Mouse (Mus musculus) forebrain, embryonic 15.5 days (tissue): ENCODE results near the gene Tjp3. TPM values are rescaled to one million over a fixed set of nuclear protein-coding genes. Genes with fewer than 3 reads are reported as not detected.

Source experiments
- ATAC-seq: fragments of 200-750 bp; cut with Nextera tagmentation; replicated peaks from 2 replicates; pipeline ENCODE4 v1.8.0; 2017; ENCODE audit warnings: mild to moderate bottlenecking, moderate TSS enrichment, moderate library complexity
- H3K27ac ChIP-seq: fragments of 300-500 bp; sonication (generic); replicated peaks from 2 replicates; pipeline ENCODE4 v1.5.1; 2015; ENCODE audit warnings: mild to moderate bottlenecking, inconsistent platforms
- H3K27me3 ChIP-seq: fragments of 300-500 bp; sonication (generic); 2 replicates; pipeline ENCODE4 v1.6.1; 2015; ENCODE audit warnings: inconsistent platforms
- H3K36me3 ChIP-seq: fragments of 300-500 bp; sonication (generic); 2 replicates; pipeline ENCODE4 v1.6.1; 2015; ENCODE audit warnings: mild to moderate bottlenecking, inconsistent platforms
- H3K4me1 ChIP-seq: fragments of 300-500 bp; sonication (generic); 2 replicates; pipeline ENCODE4 v1.6.1; 2015; ENCODE audit warnings: inconsistent platforms
- H3K4me2 ChIP-seq: fragments of 300-500 bp; sonication (generic); replicated peaks from 2 replicates; pipeline ENCODE4 v1.6.1; 2015; ENCODE audit warnings: mild to moderate bottlenecking, inconsistent platforms
- H3K4me3 ChIP-seq: fragments of 300-500 bp; sonication (generic); 2 replicates; pipeline ENCODE4 v1.5.1; 2015; ENCODE audit warnings: mild to moderate bottlenecking, inconsistent platforms
- H3K9ac ChIP-seq: fragments of 300-500 bp; sonication (generic); replicated peaks from 2 replicates; pipeline ENCODE4 v1.6.1; 2015; ENCODE audit warnings: mild to moderate bottlenecking, inconsistent platforms
- H3K9me3 ChIP-seq: fragments of 300-500 bp; sonication (generic); 2 replicates; pipeline ENCODE4 v1.6.1; 2016; ENCODE audit warnings: inconsistent platforms
- WGBS: fragments of 180-500 bp; shearing (Covaris S2); methylation state at CpG from one replicate; pipeline ENCODE4 v1.1.7; 2015; ENCODE audit warnings: mixed read lengths; 5-methylcytosine and 5-hydroxymethylcytosine counted together
- polyA plus RNA-seq: library from polyadenylated mRNA; unstranded; fragments of >200 nt; fragmentation: Nextera tagmentation; extraction: Ambion mirVana; gene quantifications from 2 replicates; pipeline ENCODE4 v1.2.1, GENCODE M21; 2015

Gene Tjp3
- polyA plus RNA-seq, 1 experiment from 2014 or later, result 8.5 TPM

DNA sequence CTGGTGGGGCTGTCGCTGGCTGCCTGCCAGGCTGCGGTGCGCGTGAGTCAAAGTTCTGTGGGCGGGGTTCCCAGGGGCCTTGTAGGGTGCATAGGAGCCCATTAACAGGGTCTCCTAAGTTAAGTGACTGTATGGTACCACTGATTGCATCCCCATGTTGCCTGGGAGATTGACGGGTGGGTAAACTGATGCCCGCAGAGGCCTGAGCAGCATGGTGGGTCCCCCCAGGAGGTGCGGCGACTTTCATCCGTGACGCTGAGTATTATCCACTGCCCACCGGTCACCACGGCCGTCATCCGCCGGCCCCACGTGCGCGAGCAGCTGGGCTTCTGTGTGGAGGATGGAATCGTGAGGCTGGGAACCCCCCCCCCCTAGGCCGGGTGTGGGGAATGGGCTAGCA is 19.0 kb downstream of the Tjp3 start:
- Histone ChIP-seq H3K4me2 (no peak overlapping the region), H3K27me3 (no peaks in the 10 kb centered on the region), H3K27ac (no peak overlapping the region), H3K4me3 (no peak overlapping the region), H3K9me3 (no peaks in the 10 kb centered on the region), H3K9ac (no peak overlapping the region), H3K36me3 (peaks cover 24% of the 10 kb centered on the region; the same call in 1 of the 2 replicates), H3K4me1 (peaks cover 17% of the 10 kb centered on the region)
- 93% methylated on average over 21 of the region's 21 CpGs for WGBS
- no peak for ATAC-seq

DNA sequence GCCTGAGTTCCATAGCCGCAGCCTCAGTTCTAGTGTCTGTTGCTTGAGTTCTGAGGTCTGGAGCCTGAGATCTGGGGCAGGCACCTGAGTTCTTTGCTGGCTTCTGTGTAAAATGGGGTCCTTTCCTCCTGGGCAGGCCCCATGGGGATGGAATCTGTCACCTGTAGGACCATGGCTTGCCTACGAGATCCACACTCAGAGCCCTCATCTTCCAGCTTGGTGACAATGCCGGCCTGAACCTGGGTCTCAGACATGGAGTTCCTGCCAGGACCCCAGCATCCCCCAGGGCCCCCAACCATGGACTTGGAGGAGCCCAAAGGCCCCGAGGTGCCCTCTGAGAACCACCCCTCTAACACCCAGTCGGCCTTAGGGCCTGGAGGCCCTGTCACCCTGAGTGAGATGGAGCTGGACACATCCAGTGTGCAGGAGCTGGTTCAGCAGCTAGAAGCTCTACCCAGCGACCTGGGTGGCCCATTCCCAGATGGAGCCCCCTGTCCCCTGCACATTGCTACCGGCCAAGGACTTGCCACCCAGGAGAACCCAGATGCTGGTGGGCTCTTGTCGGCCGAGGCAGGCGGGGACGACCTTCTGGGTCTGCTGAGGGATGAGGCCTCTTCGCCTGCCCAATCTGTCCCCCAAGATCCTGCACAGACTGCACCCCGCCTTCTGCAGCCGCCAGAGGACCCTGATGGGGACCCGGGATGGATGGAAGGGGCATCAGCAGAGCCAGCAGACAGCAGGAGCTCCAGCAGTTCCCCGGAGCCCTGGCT is 22.6 kb downstream of the Tjp3 start:
- Histone ChIP-seq H3K9me3 (no peaks in the 10 kb centered on the region), H3K4me3 (peak overlapping the region; percentile 57), H3K4me1 (peaks cover 32% of the 10 kb centered on the region), H3K36me3 (peaks cover 24% of the 10 kb centered on the region; the same call in 1 of the 2 replicates), H3K9ac (peak overlapping the region; percentile 73), H3K27ac (no peak overlapping the region), H3K4me2 (peak overlapping the region; percentile 69), H3K27me3 (no peaks in the 10 kb centered on the region)
- no peak for ATAC-seq
- 80% methylated on average over 16 of the region's 16 CpGs for WGBS

DNA sequence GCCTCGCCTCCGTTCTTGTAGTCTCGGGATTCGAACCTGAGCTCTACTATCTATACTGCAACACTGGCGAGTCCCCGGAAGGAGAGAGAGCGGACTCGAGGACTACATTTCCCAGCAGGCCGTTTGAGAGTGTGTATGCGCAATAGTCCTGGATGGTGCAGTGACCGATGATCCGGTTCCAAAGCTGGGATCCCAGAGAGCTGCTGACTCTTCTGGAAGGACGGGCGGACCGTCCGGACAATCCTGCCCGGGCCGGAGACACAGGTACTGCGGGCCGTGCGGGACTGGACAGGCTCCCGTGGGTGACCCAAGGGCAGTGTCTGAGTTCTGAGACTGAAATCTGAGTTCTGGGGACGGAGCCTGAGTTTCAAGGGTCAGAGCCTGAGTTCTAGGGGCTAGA is 23.3 kb downstream of the Tjp3 start:
- WGBS, result 5% methylated on average over 23 of the region's 23 CpGs
- Histone ChIP-seq H3K9ac (peak overlapping the region; percentile 73), H3K9me3 (no peaks in the 10 kb centered on the region), H3K4me1 (peaks cover 32% of the 10 kb centered on the region), H3K4me2 (peak overlapping the region; percentile 69), H3K36me3 (peaks cover 19% of the 10 kb centered on the region; the same call in 1 of the 2 replicates), H3K4me3 (peak overlapping the region; percentile 57), H3K27me3 (no peaks in the 10 kb centered on the region), H3K27ac (no peak overlapping the region)
- ATAC-seq, result peak; percentile 46; the same call in 1 of the 2 replicates

DNA sequence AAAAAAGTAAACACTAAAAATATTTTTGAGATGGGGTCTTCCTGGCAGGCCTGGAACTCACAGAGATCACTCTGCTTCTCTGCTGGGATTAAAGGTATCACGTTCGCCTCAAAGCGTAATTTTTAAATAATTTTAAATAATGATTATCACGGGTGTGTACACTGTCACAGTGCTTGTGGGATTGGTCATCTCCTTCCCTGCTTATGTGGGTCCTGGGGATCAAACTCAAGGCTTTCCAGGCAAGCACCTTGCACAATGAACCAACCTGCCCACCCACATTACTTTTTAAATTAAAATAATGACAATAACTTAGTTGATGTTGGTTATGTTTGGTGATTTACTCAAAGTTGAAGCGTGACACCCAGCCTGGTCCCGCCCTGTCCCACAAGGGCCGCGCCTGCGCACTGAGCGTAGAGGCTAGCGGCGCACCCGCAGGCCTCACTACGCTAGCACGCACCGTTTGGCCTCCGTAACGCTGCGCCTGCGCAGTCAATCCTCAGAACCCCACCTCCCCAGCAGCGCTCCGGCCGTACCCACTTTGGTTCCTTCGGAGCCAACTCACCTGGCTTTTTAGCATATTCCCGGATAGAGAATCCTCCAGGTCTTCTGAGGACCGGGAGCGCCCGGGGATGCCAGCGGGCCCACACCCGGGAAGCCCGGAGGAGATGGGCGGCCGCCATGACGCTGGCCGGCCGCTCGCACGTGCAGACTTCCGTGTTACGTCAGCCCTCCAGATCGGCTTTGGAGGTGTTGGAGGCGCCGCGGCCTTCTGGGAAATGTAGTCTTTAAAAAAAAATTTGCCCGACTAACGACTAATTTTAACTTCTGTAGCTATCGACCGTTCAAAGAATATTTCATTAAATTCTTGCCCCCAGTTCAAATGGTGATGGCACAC is 24.9 kb downstream of the Tjp3 start, which contains the start of the genes Mrpl54 and Apba3:
Gene Mrpl54, minus strand, starts transcription at position 724 of the 895 bp plus-strand sequence.
Gene Apba3, plus strand, starts transcription at position 750 of the 895 bp plus-strand sequence.
- peak within 1 kb of the TSS; percentile 58 for H3K4me3 ChIP-seq
- peak; percentile 94 for ATAC-seq
- peak within 1 kb of the TSS; percentile 63 for H3K9ac ChIP-seq
- WGBS, result under 1% methylated on average over 48 of the region's 48 CpGs
- no peaks in the 10 kb centered on the region for H3K27me3 ChIP-seq
- H3K27ac ChIP-seq, result peak within 1 kb of the TSS; percentile 87
- peaks cover 32% of the 10 kb centered on the region for H3K4me1 ChIP-seq
- peaks cover 4% of the 10 kb centered on the region; the same call in 1 of the 2 replicates for H3K36me3 ChIP-seq
- no peaks in the 10 kb centered on the region for H3K9me3 ChIP-seq
- peak within 1 kb of the TSS; percentile 69 for H3K4me2 ChIP-seq

DNA sequence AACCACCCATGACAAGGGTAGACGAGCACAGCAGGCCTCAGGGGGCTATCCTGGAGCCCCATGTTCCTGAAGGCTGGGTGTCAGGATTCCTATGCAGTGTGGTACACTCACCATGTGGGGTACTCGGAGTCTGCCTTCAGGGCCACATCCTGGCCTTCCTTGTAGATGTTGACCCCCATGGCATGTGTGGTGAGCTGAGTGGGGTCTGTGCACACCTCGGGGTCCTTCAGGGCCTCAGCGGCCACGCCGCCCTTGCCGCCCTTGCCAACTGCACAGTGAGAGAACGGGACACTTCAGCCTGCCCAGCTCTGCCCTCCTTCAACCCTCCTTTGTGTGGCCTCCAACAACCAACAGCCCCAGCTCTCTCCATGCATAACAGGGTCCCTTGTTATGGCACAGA is 25.8 kb downstream of the Tjp3 start:
- WGBS, result 95% methylated on average over 8 of the region's 8 CpGs
- Histone ChIP-seq H3K27ac (no peak overlapping the region), H3K4me2 (peak overlapping the region; percentile 53), H3K9ac (no peak overlapping the region), H3K27me3 (no peaks in the 10 kb centered on the region), H3K9me3 (0 out of 2 replicates have a peak, but pooled peaks cover 2% of the 10 kb centered on the region), H3K36me3 (0 out of 2 replicates have a peak, but pooled peaks cover 3% of the 10 kb centered on the region), H3K4me3 (no peak overlapping the region), H3K4me1 (peaks cover 32% of the 10 kb centered on the region)
- ATAC-seq, result no peak

DNA sequence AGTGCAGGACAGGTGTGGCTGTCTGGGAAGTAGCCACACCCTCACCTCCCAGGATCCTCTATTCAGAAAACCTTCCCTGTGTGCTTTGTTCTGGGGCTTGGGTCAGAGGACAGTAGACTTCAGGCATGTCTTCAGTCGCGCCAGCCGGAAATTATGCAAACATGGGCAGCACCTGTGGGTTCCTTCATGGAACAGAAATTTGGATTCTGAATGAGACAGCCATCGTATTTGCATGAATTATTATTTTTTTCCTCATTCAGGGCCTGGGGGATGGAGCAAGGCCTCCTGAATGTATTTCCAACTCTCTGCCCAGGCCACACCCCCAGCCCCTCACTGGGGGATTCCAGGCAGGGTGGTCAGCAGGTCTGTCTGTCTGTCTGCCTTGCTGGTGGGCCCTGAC is 30.4 kb downstream of the Tjp3 start:
- H3K27me3 ChIP-seq, result peaks cover 15% of the 10 kb centered on the region
- H3K4me3 ChIP-seq, result no peak overlapping the region
- H3K36me3 ChIP-seq, result 0 out of 2 replicates have a peak, but pooled peaks cover 3% of the 10 kb centered on the region
- peaks cover 32% of the 10 kb centered on the region for H3K4me1 ChIP-seq
- no peak overlapping the region for H3K4me2 ChIP-seq
- no peak overlapping the region for H3K27ac ChIP-seq
- 0 out of 2 replicates have a peak, but pooled peaks cover 3% of the 10 kb centered on the region for H3K9me3 ChIP-seq
- H3K9ac ChIP-seq, result no peak overlapping the region
- 94% methylated on average over 4 of the region's 4 CpGs for WGBS
- no peak for ATAC-seq

DNA sequence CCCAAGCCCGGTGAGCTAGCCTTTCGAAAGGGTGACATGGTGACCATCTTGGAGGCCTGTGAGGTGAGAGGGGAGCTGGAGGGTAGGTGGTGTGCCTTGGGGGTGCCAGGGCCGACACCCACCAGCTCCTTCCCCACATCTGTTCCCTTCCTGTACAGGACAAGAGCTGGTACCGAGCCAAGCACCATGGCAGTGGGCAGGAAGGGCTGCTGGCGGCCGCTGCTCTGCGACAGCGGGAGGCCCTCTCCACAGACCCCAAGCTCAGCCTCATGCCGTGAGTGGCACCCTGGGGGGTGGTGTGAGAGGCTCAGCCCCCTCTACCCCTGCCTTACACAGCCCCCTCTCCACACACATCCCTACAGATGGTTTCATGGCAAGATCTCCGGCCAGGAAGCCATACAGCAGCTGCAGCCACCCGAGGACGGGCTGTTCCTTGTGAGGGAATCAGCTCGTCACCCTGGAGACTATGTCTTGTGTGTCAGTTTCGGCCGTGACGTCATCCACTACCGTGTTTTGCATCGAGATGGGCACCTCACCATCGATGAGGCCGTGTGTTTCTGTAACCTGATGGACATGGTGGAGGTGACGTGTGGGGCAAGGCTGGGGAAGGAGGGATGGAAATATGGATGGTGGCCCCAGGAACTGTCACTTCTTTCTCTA is 32.0 kb downstream of the Tjp3 start:
- peaks cover 21% of the 10 kb centered on the region for H3K27me3 ChIP-seq
- 0 out of 2 replicates have a peak, but pooled peaks have one; percentile 5 for ATAC-seq
- no peak overlapping the region; the same call in 1 of the 2 replicates for H3K9ac ChIP-seq
- peaks cover 24% of the 10 kb centered on the region for H3K4me1 ChIP-seq
- 43% methylated on average over 18 of the region's 21 CpGs for WGBS
- H3K4me3 ChIP-seq, result no peak overlapping the region
- no peak overlapping the region for H3K27ac ChIP-seq
- H3K9me3 ChIP-seq, result 0 out of 2 replicates have a peak, but pooled peaks cover 3% of the 10 kb centered on the region
- 0 out of 2 replicates have a peak, but pooled peaks cover 3% of the 10 kb centered on the region for H3K36me3 ChIP-seq
- H3K4me2 ChIP-seq, result no peak overlapping the region

DNA sequence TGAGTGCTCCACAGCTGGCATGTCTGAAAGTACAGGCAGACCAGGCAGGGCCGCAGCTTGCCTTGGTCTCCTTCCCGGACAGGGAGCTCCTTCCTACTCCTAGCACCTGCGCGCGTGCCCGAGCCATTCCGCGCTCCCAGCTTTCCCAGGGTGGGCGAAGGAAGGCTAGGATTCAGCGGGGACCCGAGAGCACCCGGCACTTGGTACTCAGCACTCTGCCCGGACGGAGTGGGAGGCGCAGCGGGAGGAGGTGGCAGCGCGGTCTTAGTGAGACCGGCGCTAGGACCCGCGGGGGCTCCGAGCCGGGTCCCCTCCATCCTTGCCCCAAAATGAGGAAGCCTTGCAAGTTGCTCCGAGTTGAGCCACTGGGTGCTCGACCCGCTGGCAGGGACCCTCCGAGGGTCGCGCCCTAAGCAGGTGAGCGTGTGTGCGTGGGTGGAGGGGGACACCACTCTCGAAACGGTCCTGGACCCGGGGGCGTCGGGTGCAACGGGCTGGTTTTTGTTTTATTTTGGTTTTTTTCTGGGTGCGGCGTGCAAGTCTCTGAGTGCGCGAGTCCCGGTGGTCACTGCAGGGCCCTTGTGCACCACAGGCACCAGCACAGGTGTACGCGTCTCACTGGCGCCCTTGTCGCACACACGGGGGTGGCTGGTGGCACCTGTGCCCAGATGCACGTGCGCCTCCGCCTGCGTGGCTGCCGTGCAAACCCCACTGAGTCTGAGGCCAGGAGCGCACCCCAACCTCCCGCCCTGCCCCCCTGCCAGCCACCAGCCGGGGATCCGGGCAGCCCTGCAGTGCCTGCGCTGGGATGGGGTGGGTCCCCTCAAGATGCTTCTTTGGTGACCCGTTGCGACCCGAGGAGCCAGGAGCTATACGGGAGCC is 34.0 kb downstream of the Tjp3 start:
- peak; percentile 17; the same call in 1 of the 2 replicates for ATAC-seq
- Histone ChIP-seq H3K4me1 (peaks cover 34% of the 10 kb centered on the region), H3K36me3 (0 out of 2 replicates have a peak, but pooled peaks cover 3% of the 10 kb centered on the region), H3K9me3 (0 out of 2 replicates have a peak, but pooled peaks cover 3% of the 10 kb centered on the region), H3K27ac (no peak overlapping the region), H3K4me3 (peak overlapping the region; percentile 56), H3K4me2 (peak overlapping the region; percentile 84), H3K9ac (peak overlapping the region; percentile 58), H3K27me3 (peaks cover 21% of the 10 kb centered on the region)
- 2% methylated on average over 62 of the region's 62 CpGs for WGBS

DNA sequence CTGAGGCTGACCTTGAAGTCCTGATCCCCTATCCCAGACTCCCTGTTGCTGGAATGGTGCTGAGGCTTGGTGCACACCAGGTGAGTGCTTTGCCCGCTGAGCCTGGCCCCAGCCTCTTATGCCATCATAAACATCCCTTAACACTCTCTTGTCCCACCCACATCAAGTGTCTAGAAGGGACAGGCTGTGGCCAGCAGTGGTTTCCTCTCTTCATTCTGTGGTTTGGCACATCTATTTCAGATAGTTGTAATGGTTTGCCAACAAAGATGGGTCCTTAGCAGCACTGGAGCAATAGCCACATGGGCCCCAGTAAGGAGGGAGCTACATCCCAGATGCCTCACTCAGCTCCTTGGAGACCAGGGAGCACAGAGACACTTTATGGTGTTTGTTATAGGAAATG is 36.5 kb downstream of the Tjp3 start:
- Histone ChIP-seq H3K36me3 (no peaks in the 10 kb centered on the region), H3K4me2 (no peak overlapping the region), H3K9ac (no peak overlapping the region), H3K4me3 (no peak overlapping the region), H3K4me1 (peaks cover 37% of the 10 kb centered on the region), H3K9me3 (no peaks in the 10 kb centered on the region), H3K27me3 (peaks cover 29% of the 10 kb centered on the region), H3K27ac (no peak overlapping the region)
- no peak for ATAC-seq
- WGBS, result 71% methylated on average over 1 of the region's 1 CpGs

DNA sequence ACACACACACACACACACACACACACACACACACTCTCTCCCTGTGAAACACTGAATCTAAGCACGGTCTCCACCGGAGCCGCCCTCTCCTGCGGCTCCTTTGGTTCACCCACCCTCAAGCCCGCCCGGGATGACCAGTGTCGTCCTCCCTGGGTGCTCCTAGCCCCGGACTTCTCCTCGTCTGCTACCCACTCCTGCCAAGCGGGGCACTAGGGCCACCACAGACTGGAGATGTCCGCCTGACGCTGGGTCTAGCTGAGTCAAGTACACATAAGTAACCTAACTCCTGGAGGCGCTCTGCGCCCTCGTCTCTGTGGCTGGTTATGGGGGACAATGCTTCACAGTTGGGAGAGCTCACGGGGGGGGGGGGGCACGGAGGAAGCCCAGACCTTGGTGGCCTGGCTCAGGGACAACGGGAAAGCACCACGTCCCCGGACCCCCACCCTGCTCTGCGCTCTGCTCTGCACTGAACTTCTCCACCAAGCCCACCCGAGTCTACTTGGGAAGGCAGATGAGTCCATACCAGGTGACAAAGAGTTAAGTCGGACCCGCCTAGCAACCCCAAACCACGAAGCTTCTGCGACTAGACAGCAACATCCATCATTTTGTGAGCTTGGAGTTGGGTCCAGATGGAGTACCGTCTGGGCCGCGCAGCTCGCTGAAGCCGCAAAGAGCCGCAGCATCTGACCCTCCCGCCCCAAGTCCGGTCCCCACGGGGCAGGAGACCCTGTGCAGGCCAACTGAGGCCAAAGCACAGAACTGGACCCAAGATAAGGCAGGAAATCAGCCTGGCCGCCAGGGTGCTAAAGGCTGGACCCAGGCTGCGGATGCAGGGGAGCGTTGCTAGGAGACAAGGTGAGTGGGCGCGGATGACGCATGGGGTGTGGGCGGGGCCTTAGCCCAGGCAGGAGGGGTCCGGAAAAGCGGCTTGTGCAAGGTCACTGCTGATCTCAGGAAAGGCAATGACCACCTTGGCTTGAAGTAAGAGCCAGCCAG is 38.7 kb downstream of the Tjp3 start, which contains the start of gene Matk:
Gene Matk, plus strand, starts transcription at position 512 of the 996 bp plus-strand sequence.
- Histone ChIP-seq H3K4me1 (peaks cover 22% of the 10 kb centered on the region), H3K4me2 (peak within 1 kb of the TSS; percentile 52), H3K36me3 (no peaks in the 10 kb centered on the region), H3K9ac (peak within 1 kb of the TSS; percentile 39), H3K27ac (peak within 1 kb of the TSS; percentile 20; the same call in 1 of the 2 replicates), H3K9me3 (no peaks in the 10 kb centered on the region), H3K4me3 (peak within 1 kb of the TSS; percentile 34), H3K27me3 (peaks cover 21% of the 10 kb centered on the region)
- peak; percentile 55 for ATAC-seq
- WGBS, result 9% methylated on average over 43 of the region's 44 CpGs
